Mouse (Mus musculus): ENCODE data around the gene Map3k3.

The Map3k3 gene

DNA sequence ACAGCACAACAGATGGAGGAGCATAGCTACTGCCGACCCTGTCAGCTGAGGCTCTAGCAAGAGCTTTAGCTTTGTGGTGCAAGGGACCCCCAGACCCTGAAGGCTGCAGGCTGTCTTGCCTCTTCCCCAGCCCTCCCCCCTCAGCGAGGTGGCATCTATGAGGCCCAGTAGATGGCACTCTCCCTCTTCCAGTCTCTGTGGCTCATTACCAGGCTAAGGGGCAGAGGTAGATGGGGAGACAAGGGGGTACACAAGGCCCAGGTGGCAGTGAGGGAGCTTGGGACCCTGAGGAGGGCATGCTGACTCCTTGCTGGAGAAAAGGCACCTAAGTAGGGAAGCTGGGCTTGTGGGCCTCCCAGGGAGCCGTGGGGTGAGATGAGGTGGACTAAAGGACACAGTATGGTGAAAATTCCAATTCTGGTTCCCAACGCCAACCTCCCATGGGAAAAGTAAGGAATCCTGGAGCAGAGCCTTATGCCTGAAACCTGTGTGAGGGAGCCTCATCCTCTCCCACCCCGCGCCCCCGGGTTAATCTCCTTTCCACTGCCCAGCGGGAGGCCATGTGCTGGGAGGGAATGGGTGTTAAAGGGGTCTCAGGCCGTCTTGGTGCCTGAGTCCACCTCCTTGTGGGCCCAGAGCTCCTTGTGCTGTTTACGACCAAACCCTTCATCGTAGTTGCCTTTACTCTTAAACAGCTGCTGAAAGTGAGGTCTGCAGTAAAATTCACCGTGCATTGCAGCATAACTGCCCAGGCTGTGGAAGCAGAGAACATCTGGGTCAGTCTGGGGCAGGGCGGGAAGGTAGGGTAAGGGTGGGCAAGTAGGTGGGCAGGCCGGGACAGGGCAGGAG is 73.9 kb downstream of the Map3k3 start:
- DNase-seq (ENCODE audit: low read depth, low spot score) = peak; percentile 61

DNA sequence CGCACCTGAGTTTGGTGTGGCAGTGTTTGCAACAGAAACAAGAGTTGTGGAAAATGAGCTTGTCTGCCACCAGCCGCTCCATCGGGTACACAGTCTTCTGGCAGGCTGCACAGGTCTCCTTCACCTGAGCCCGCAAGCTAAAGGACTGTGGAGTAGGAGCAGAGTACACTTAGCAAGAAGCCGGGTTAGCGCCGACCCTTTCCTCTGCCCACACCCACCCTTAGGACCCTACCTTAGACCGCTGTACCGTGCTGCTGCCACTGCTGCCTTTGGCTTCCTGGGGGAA is 74.5 kb downstream of the Map3k3 start:
- no peak for DNase-seq (ENCODE audit: low read depth, low spot score)

DNA sequence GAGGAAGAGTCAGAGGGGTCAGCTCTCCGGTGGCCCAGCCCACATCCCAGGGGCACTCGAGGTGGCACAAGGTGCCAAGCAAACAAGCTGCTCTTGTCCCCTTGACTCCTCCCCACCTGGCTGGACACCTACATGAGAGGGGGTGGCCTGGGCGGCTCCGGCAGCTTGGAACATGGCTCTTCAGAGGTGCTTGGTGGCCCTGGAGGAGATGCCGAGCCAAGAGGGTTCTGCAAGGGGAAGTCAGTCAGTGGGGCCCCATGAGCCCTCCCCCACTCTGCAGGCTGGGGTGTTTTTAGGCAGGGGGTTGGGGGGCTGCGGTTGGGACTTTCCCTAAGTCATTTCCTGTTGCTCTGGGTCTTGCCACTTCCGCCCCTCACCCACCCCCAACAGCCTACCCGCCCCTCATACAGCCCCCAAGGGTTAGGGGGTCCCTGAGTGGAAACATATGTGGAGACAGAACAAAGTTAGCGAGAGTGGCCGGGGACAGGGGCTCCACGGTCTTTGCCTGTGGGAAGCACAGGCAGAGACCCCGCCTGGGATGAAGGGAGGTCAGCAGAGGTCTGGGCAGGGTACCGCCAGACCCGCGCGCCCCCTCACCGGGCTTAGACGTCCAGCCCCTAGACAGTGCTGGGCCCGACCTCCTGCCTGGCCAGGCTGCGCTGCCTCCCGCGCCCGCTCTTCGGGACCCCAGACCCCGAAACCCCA is 75.0 kb downstream of the Map3k3 start:
- DNase-seq (ENCODE audit: low read depth, low spot score) = no peak

DNA sequence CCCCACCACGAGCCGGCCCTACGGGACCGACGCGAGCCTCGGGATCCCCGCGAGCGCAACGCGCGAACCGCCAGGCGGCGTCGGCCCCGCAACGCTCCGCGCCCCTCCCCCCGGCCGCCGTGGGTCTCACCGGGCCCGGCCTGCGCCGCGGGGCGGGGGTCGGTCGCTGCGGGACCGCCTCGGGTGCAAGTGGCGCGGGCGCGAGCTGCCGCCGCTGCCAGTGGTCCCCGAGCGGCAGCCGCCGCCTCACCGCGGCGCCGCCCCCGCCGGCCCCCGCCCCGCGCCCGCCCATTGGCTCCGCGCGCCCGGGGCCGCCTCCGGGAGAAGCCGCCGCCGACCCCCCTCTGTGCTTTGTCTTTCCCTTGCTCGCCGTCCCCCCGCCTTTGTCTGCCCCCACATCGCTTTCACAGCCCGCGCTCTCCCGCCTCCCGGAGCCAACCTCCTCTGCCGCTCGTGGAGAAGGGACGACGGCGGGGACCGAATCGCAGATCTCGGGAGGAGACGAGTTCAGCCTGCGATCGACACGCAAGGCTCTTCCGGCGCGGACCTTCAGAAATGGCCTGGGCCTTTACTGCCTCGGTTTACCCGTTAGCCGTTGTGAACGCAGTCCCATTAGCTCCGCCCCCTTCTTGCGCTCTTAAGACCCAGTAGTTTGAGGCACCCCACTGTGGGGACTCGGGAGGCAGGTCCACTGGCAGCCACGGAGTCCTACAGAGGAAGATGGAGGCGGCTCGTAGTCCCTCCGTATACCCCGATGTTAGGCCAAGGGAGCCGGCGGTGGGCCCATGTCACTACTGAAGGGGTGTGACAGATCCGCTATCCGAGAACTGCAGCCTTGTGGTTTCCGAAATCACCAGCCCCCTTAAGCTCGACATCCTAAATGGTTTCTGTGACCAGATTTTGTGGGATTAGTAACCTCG is 75.8 kb downstream of the Map3k3 start:
- peak; percentile 32 for DNase-seq (ENCODE audit: low read depth, low spot score)

DNA sequence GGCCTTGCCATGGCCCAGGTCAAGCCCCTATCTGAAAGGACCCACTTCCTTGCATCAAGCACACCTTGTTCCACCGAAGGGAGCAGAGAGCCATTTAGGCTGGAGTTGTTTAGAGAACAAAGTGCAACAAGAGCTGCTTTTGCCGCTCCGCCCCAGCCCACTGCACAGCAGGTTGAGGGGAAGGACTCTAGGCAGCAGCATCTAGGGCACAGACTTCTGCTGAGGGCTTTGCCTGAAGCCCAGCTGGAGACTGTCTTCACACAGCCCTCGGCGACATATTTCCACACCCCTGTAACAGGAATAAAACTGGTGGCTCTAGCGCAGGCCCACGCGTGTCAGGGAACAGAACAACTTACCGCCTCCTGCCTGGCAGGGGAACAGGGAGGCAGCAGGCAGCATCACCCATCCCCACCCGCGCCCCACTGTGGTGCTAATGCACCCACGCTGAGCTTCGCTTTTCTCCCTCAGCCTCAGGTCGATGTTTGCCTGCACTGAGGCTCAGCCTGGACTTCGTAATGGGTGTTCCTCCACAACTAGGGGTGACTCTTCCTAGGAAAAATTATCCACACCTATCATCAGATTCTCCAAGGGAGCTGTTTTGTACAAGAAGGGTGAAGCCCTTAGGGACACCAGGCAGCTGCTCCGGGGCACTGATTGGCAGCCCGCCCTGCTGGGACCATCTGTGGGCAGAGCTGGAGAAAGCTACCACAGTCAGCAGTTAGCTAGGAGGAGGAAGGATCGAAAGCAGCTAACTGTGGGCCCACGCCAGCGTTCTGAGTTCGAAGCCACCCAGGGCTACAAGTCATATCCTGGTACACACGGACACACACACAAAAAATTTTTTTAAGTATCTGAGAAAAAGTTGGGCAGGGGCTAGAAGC is 76.7 kb downstream of the Map3k3 start, which contains the start of the genes Gm10840 and Limd2:
TSS of gene Gm10840 (plus strand) at position 10 of the 881 bp plus-strand sequence.
TSS of gene Limd2 (minus strand) at position 20 of the 881 bp plus-strand sequence.
- no peak for DNase-seq (ENCODE audit: low read depth, low spot score)

DNA sequence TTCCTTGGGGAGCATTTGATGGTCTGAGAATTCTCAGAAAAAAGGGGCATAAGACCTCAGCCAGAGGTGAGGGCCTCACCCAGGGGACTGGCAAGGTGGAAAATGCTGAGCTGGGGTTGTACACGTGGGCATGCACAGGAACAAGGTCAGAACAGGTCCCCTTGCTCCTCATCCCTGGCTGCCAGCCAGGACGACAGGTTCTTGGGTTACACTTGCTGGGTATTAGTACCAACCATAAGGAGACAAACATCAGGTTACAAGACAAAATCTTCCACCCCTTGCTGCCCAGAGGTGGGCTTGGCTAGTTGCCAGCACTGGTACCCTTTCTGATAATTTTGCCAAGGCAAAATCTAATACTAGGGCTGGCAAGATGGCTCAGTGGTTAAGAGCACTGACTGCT is 77.8 kb downstream of the Map3k3 start:
- no peak for DNase-seq (ENCODE audit: low read depth, low spot score)

DNA sequence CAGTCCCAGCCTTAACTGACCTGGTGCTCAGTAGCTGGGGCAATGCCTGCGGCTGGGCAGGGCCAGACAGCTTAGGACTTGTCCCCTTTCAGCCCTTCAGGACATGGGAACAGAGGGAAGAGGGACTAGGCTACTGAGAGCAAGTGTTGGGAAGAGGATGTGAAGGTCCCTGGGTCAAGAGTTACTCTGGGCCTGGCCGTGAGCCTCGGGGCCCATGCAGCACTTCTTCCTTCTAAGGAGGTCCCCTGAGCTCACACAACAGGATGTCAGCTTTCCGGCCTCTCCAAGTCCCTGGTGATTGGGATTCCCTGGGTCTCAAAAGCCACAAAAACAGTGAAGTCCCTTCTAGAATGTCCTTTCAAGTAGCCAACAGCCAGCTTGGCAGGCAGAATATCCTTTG is 79.1 kb downstream of the Map3k3 start:
- no peak for DNase-seq (ENCODE audit: low read depth, low spot score)

DNA sequence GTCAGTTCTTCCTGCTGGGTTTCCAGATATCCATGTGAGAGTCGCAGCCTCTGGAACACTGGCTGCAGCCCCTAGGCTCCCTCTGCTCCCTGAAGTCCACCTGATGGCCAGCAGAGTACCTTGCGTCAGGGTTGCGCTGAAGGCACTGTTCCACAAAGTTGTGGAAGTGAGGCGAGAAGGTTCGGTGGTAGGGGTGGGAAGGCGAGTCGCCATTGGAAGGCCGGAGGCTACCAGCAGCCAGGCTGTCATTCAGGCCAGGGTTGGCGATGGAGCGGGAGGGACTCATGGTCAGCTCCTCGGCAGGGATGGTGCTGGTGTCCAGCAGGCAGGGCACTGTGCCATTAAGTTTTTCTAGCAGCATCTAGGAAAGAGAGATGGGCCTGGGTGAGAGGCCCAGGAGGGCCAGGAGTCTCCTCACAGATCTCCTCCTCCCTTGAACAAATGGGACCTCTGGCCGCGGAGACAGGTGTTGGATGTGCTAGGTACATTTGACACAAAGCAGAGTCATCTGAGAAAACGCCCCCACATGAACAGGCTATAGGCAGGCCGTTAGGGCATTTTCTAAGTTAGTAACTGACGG is 80.3 kb downstream of the Map3k3 start:
- DNase-seq (ENCODE audit: low read depth, low spot score) = no peak

DNA sequence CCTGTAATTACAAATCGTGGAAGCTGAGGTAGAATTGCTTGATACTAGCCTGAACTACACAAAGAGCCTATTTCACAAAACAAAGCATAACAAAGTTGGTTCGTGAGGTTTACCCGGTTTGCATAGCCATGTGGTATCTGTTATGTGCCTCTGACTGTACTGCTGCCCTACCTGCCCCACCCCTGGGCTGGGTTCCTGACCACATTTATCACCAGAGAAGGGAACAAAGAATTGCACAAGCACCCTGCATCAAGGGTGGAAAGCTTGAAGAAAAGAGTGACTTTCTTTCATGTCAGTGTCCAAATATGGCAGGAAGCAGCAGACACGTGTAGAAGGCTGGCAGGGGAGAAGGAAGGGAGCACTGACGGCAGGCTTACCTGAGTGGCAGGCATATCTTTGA is 83.0 kb downstream of the Map3k3 start:
- DNase-seq (ENCODE audit: low read depth, low spot score) = peak; percentile 64

DNA sequence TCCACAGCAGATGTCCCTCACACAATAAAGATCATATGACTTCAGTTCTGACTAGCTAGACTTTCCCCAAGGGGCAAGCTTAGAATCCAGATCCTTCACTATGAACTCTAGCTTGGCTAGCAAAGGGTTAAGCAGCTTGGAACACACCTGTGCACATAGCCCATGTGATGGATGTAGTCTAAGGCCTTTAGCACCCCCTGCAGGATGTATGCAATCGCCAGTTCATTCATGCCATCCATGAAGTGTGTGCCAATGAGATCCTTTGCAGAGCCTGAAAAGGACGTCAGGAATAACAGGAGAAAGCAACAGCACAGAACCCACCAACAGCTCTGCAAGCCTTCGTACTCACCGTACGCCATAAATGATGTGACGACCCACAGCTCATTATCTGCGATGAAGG is 86.4 kb downstream of the Map3k3 start:
- DNase-seq (ENCODE audit: low read depth, low spot score) = peak; percentile 31

DNA sequence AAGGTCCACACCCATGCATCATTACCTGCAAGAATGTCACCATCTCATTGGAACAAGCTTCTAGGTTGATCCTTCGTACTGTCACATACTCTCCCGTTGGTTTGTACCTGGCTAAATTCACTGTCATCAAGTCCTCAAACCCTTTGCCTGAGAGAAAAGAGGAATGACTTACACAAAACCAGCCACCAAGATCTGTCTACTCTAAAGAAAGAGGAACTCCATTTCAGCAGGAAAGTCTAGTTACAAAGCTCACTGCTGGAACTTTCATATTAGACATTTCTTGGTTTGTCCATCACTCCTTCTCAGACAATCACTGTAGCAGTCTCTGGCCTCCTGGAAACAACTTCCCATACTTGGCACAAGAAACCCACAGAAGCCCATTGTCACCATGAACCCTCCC is 88.8 kb downstream of the Map3k3 start:
- DNase-seq (ENCODE audit: low read depth, low spot score) = no peak

DNA sequence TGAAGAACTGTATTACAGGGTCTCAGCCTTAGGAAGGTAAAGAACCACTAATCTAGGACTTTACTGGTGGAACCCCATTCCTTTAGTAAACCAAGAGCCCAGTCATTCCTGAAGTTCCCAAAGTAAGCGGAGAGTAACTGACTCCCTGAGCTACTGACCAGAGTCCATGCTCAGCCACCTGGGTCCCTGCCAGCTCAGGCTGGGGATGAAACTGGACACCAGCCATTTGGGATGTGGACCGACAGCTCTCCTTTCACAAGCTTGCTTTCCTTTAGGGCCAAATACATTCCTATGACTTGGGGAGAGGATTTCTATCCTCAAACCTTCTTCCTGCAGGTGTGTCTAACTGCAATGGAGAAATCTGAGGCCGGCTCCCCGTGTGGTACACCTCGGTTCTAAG is 90.0 kb downstream of the Map3k3 start:
- DNase-seq (ENCODE audit: low read depth, low spot score) = peak; percentile 55

DNA sequence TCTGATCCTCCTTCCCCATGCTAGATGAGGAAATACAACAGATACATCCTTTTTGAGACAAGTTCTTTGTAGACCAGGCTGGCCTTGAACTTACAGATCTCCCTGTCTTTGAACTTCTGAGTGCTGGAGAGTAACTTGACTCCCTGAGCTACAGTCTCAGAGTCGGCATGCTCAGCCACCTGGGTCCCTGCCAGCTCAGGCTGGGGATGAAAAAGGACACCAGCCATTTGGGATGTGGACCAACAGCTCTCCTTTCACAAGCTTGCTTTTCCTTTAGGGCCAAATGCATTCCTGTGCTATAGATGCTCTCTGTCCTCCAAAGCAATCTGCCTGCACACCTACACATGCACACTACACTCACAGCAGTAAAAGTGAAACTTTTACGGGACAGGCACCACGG is 90.7 kb downstream of the Map3k3 start:
- peak; percentile 55 for DNase-seq (ENCODE audit: low read depth, low spot score)

DNA sequence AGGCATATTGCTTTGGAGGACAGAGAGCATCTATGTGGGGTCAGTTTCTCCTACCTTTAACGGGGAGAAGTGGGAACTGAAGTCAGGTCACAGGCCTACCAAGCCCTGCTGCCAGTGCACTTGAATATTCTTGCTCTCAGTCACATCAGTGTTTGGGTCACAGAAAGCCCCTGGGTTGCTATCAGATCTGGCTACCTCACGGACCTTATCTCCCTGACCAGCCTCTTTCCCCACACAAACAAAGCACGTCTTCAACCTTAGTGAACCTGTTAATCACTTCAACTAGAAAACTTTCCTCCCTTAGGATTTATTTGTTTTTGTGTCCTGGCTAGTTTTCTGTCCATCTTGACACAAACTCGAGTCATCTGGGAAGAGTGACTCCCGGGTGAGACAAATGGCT is 92.0 kb downstream of the Map3k3 start:
- DNase-seq (ENCODE audit: low read depth, low spot score) = no peak

DNA sequence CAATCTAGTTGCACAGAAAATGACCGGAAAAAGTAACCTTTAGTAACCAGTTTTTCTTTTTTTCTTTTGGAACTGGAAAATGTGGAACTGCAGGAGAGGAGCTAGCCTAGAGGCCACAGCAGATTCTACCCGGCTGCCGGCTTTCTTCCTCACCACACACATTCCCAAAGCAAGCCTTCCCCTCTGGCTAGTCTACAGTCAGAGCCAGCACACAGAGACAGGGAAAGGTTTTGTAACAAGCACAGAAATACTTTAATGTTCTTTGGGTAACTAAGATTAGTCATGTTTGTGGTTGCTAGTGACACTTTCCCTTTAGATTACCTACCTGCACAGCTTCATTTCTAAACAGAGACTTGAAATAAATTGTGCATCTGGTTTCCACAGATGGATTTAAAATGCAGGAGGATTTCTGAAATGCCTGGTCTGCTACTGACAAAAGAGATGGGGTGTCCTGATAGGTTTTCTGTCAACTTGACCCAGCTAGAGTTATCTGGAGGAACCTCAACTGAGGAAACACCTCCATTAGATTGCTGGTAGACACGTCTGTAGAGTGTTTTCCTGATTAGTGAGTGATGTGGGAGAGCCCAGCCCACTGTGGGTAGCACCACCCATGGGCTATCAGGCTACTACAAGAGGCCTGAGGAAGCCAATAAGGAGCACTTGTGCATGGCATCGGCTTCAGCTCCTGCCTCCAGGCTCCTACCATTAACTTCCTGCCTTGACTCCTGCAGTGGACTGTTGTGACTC is 93.8 kb downstream of the Map3k3 start:
- peak; percentile 36 for DNase-seq (ENCODE audit: low read depth, low spot score)

DNA sequence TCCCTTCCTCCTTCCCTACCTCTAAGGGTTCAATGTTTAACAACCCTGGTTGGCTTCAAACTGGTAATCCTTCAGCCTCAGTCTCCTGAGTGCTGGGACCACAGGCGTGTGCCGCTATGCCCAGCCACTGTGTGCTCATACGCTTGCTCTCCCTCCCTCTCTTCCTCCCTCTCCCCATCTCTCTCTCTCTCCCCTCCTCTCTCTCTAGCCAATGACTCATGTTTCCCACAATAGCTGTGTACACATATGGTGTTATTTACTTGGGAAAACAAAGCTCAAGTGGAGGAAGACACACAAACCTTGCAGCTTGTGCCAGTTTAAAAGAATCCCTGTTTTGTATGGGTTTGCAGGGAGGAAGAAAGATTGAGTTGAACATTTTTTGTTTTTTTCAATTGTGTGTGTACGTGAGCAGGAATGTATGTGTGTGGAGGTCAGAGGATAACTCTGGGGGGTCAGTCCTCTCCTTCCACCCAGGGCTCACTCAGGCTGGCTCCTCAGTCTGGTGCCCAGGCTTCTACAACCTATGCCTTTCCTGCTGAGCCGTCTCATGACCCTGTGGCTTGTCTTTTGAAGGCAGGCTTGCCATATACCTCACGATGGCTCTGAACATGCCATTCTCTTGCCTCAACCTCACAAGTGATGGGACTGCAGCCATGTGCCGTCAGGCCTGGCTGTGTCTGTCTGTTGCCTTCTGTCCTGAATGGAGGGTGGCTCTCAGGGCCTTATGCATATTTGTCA is 95.5 kb downstream of the Map3k3 start:
- peak; percentile 71 for DNase-seq (ENCODE audit: low read depth, low spot score)

DNA sequence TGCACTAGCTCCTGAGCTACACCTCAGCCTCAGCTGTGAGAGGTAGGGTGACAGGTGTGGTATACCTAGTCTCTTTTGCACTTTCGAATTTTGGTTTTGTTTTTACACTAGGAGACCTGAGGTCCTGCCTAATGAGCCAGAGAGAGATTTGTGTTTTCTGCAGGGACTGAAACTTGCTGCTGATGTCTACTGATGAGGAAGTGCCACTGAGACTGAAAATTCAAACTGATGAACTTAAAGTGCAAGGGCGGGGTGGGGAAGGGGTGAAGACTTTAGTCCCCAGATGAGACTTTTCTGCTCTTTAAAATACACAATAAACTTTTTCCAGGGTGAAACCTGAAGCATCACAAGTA is 96.0 kb downstream of the Map3k3 start:
- no peak for DNase-seq (ENCODE audit: low read depth, low spot score)

DNA sequence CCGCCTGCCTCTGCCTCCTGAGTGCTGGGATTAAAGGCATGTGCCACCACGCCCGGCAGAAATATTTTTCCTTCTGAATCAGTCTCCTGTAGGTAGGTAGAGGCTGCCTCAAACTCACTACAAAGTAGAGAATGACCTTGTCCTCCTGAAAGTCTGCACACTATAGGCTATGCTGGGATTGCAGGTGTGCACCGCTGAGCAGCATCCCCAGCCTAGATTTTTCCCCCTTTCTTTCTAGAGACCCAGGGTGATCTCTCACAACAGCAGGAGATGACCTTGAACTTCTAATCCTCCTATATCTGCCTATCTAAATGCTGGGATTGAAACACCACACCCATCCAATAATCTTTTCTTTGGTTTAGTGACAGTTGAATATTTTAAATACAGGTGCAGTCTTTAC is 102.9 kb downstream of the Map3k3 start:
- DNase-seq (ENCODE audit: low read depth, low spot score) = no peak

DNA sequence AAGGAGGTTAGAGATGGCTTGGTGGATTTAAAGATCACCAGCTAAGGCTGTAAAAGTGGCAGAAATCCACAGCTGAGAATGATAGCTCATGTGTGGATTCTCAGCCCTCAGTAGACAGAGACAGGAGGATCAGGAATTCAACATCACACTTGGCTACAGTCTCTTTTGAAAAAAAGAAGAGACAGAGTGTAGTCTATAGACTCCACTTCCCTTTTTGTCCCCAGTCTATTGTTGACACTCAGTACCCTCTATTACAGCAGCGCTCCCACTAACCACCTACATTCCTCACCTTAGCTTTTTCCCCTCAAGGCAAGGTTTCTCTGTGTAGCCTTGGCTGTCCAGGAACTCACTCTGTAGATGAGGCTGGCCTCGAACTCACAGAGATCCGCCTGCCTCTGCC is 107.3 kb downstream of the Map3k3 start:
- DNase-seq (ENCODE audit: low read depth, low spot score) = no peak
